Mouse (Mus musculus) CH12.LX (cell line): ENCODE data around the gene Tmem238l.

Experiments used
- CHD1 ChIP-seq: IDR thresholded peaks from 2 replicates; pipeline ENCODE4 v1.6.1; 2012; ENCODE audit warnings: low read depth, low read length, improper control_type of control experiment, inconsistent platforms
- CHD2 ChIP-seq: IDR thresholded peaks from 2 replicates; pipeline ENCODE4 v1.6.1; 2011; ENCODE audit warnings: low read length, improper control_type of control experiment
- CTCF ChIP-seq, 2 experiments: IDR thresholded peaks in 1 of 2; conservative IDR thresholded peaks in 1 of 2; 2 replicates each; pipeline ENCODE4 v1.5.1; 2011 to 2012; ENCODE audit warnings: low read depth in 2 of 2, low read length in 2 of 2, improper control_type of control experiment in 1 of 2, inconsistent platforms in 1 of 2, mild to moderate bottlenecking in 1 of 2, moderate library complexity in 1 of 2
- POLR2A ChIP-seq: IDR thresholded peaks from 2 replicates; pipeline ENCODE4 v1.6.1; 2011; ENCODE audit warnings: low read depth, mild to moderate bottlenecking, improper control_type of control experiment, low read length
- SMC3 ChIP-seq: IDR thresholded peaks from 2 replicates; pipeline ENCODE4 v1.6.1; 2011; ENCODE audit warnings: low read depth, low read length, improper control_type of control experiment

DNA sequence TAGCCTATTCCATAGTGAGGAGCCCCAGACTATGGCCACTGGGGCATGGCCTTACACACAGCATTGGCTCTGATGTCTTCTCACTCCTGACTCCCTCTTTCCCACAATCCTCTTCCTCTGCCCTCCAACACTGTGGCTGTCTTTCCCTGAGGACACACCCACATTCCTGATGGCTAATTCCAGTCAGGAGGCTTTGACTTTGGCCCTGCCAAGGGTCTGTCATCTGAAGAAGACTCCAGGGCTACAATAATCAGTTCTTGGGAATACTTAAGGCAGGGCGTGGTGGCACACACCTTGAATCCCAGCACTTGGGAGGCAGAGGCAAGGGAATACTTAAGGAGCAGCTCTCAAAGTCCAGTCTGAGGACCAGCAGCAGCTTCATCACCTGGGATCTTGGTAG, 12.1 kb downstream of the Tmem238l start:
- TF ChIP-seq SMC3, result no peak
- TF ChIP-seq CTCF (conservative IDR thresholded peaks at IDR 0.05 in 1 of 2, IDR thresholded peaks at IDR 0.05 in 1 of 2; ENCODE audit: low read depth in 2 of 2, low read length in 2 of 2), result no peak
- no peak for TF ChIP-seq CHD1
- TF ChIP-seq CHD2, result no peak
- TF ChIP-seq POLR2A, result no peak
